Mouse (Mus musculus) heart, adult 2 months (tissue): ENCODE results near the gene Pdhb. TPM values are rescaled to one million over a fixed set of nuclear protein-coding genes. Genes with fewer than 3 reads are reported as not detected.
A peak's percentile ranks its signal among the peaks of the same experiment; 100 is the strongest.
"Not testable (repeated sequence)": the region's sequence is repeated elsewhere in the genome, so short reads cannot be mapped to it uniquely, and the experiment has no call there.

Experiments
- DNase-seq, 2 experiments: peaks; one replicate each; pipeline ENCODE4 v3.0.0; 2021
- H3K27ac ChIP-seq: fragments of 200-600 bp; 2 replicates; pipeline ENCODE4 v1.8.1; 2022
- H3K27me3 ChIP-seq: fragments of 200-500 bp; 2 replicates; pipeline ENCODE4 v1.6.1; 2012; ENCODE audit warnings: mild to moderate bottlenecking, low read length, inconsistent platforms, mixed read lengths; ENCODE audit not compliant: control insufficient read depth, insufficient read depth
- H3K36me3 ChIP-seq: fragments of 200-500 bp; 2 replicates; pipeline ENCODE4 v1.6.1; 2012; ENCODE audit warnings: low read length, inconsistent platforms; ENCODE audit not compliant: control insufficient read depth, insufficient read depth
- H3K4me1 ChIP-seq: fragments of 200-500 bp; 2 replicates; pipeline ENCODE4 v1.6.1; 2011; ENCODE audit warnings: low read length; ENCODE audit not compliant: control insufficient read depth, insufficient read depth
- H3K4me3 ChIP-seq: fragments of 200-600 bp; 2 replicates; pipeline ENCODE4 v1.8.1; 2022
- H3K79me2 ChIP-seq: fragments of 200-500 bp; replicated peaks from 2 replicates; pipeline ENCODE4 v1.6.1; 2012; ENCODE audit warnings: mild to moderate bottlenecking, inconsistent platforms, low read length, moderate library complexity, mixed read lengths; ENCODE audit not compliant: control insufficient read depth, insufficient read depth
- H3K9ac ChIP-seq: fragments of 200-500 bp; 2 replicates; pipeline ENCODE4 v1.6.1; 2012; ENCODE audit warnings: low read depth, mild to moderate bottlenecking, control low read depth, inconsistent platforms, low read length, mixed read lengths
- CTCF ChIP-seq: fragments of 200-600 bp; IDR thresholded peaks from 2 replicates; pipeline ENCODE4 v1.8.1; 2022; ENCODE audit warnings: antibody characterized with exemption, mild to moderate bottlenecking, moderate library complexity
- EP300 ChIP-seq: fragments of 200-500 bp; IDR thresholded peaks from 2 replicates; pipeline ENCODE4 v1.6.1; 2011; ENCODE audit warnings: low read depth, low read length, control low read depth; ENCODE audit not compliant: insufficient read depth
- POLR2A ChIP-seq: fragments of 200-500 bp; IDR thresholded peaks from 2 replicates; pipeline ENCODE4 v1.6.1; 2011; ENCODE audit warnings: mild to moderate bottlenecking, low read depth, low read length, control low read depth; ENCODE audit not compliant: insufficient read depth
- WGBS: fragments of 180-500 bp; shearing (Covaris S2); methylation state at CpG from one replicate; pipeline ENCODE4 v1.1.7; 2018; 5-methylcytosine and 5-hydroxymethylcytosine counted together
- intact Hi-C: fragments of 180-260 bp; cut with DNase I; formaldehyde crosslinking; loops from one replicate; pipeline ENCODE4 v1.15.1; 2025
- polyA plus RNA-seq: library from polyadenylated mRNA; depleted of rRNA; stranded (reverse); fragments of >200 nt; gene quantifications from 2 replicates; pipeline ENCODE4 v1.2.3, GENCODE M21; 2012
- total RNA-seq, 2 experiments: library from RNA; stranded (reverse); gene quantifications; 2 replicates each; pipeline ENCODE4 v1.2.3; 2021

Gene Pdhb
- total and polyA plus RNA-seq, 3 experiments, result 324 to 825 (median 722) TPM

- no peak overlapping the region for H3K9ac ChIP-seq
- intact Hi-C loops, result no loop called here
- H3K27me3 ChIP-seq, result no peaks in the 10 kb centered on the region
- no peak overlapping the region for H3K27ac ChIP-seq
- H3K79me2 ChIP-seq, result no peaks in the 10 kb centered on the region
- no peak overlapping the region for H3K4me3 ChIP-seq
- WGBS, result 85% methylated on average over 23 of the region's 23 CpGs
- no peaks in the 10 kb centered on the region for H3K36me3 ChIP-seq
- H3K4me1 ChIP-seq, result no peaks in the 10 kb centered on the region
- no peak for DNase-seq
- TF ChIP-seq POLR2A, result no peak
- no peak for TF ChIP-seq EP300
- no peak for TF ChIP-seq CTCF
Measured at GRCm38 (mm10) chr14:8139724-8140710, 32.8 kb downstream of the Pdhb start.

- WGBS, result 37% methylated on average over 3 of the region's 3 CpGs
- intact Hi-C loops, result no loop called here
- H3K79me2 ChIP-seq, result no peaks in the 10 kb centered on the region
Measured at GRCm38 (mm10) chr14:8135130-8135529, 37.7 kb downstream of the Pdhb start.

GRCm38 (mm10) chr14:8134234-8134633, 38.6 kb downstream of the Pdhb start:
- Histone ChIP-seq H3K36me3 (peaks cover 3% of the 10 kb centered on the region; the same call in 1 of the 2 replicates), H3K27ac (peak overlapping the region; percentile 61), H3K27me3 (no peaks in the 10 kb centered on the region), H3K4me3 (no peak overlapping the region), H3K79me2 (no peaks in the 10 kb centered on the region), H3K9ac (no peak overlapping the region), H3K4me1 (peaks cover 1% of the 10 kb centered on the region; the same call in 1 of the 2 replicates)
- DNase-seq, result no peak
- TF ChIP-seq CTCF, result no peak
- no peak for TF ChIP-seq POLR2A
- no peak for TF ChIP-seq EP300
- intact Hi-C loops, result no loop called here
- 51% methylated on average over 2 of the region's 2 CpGs for whole genome bisulfite sequencing

More at GRCm38 (mm10) chr14:8135130-8135529, 37.7 kb downstream of the Pdhb start:
- H3K27me3 ChIP-seq, result no peaks in the 10 kb centered on the region
- no peak overlapping the region for H3K4me3 ChIP-seq
- peak overlapping the region; percentile 61 for H3K27ac ChIP-seq
- DNase-seq, result peak in 1 of 2 experiments; percentile 17
- TF ChIP-seq EP300, result no peak
- TF ChIP-seq POLR2A, result no peak
- no peak for TF ChIP-seq CTCF
- H3K36me3 ChIP-seq, result peaks cover 3% of the 10 kb centered on the region; the same call in 1 of the 2 replicates
- H3K4me1 ChIP-seq, result peaks cover 1% of the 10 kb centered on the region; the same call in 1 of the 2 replicates
- no peak overlapping the region for H3K9ac ChIP-seq

- intact Hi-C loops, result no loop called here
- TF ChIP-seq CTCF (no peak), POLR2A (no peak)
- no peaks in the 10 kb centered on the region for H3K79me2 ChIP-seq
- DNase-seq, result peak in 1 of 2 experiments; percentile 22
- H3K36me3 ChIP-seq, result peaks cover 3% of the 10 kb centered on the region; the same call in 1 of the 2 replicates
- peaks cover 1% of the 10 kb centered on the region; the same call in 1 of the 2 replicates for H3K4me1 ChIP-seq
- no peak overlapping the region for H3K27ac ChIP-seq
- H3K4me3 ChIP-seq, result no peak overlapping the region
- no peaks in the 10 kb centered on the region for H3K27me3 ChIP-seq
- WGBS, result 82% methylated on average over 8 of the region's 8 CpGs
- H3K9ac ChIP-seq, result no peak overlapping the region
Measured at GRCm38 (mm10) chr14:8132789-8133188, 40.0 kb downstream of the Pdhb start.

GRCm38 (mm10) chr14:8127971-8128370, 44.9 kb downstream of the Pdhb start:
- Histone ChIP-seq H3K27ac (no peak overlapping the region), H3K9ac (no peak overlapping the region), H3K36me3 (no peaks in the 10 kb centered on the region), H3K4me1 (no peaks in the 10 kb centered on the region; the same call in 1 of the 2 replicates), H3K4me3 (no peak overlapping the region), H3K27me3 (no peaks in the 10 kb centered on the region), H3K79me2 (no peaks in the 10 kb centered on the region)
- WGBS, result 76% methylated on average over 5 of the region's 5 CpGs
- intact Hi-C loops, result no loop called here
- DNase-seq, result no peak
- TF ChIP-seq EP300 (no peak), POLR2A (no peak), CTCF (no peak)

GRCm38 (mm10) chr14:8124046-8124881, 48.6 kb downstream of the Pdhb start:
- intact Hi-C loops, result no loop called here
- 76% methylated on average over 7 of the region's 7 CpGs for WGBS
- no peak for TF ChIP-seq EP300
- TF ChIP-seq POLR2A, result no peak
- TF ChIP-seq CTCF, result no peak

GRCm38 (mm10) chr14:8123611-8124010, 49.2 kb downstream of the Pdhb start:
- H3K27ac ChIP-seq, H3K9ac ChIP-seq, H3K4me1 ChIP-seq, intact Hi-C loops, H3K4me3 ChIP-seq, H3K27me3 ChIP-seq, DNase-seq, H3K79me2 ChIP-seq, H3K36me3 ChIP-seq: not testable (repeated sequence)
- WGBS, result 77% methylated on average over 10 of the region's 10 CpGs

More at GRCm38 (mm10) chr14:8124046-8124881, 48.6 kb downstream of the Pdhb start:
- no peak overlapping the region for H3K27ac ChIP-seq
- H3K4me3 ChIP-seq, result no peak overlapping the region
- H3K9ac ChIP-seq, result no peak overlapping the region
- H3K4me1 ChIP-seq, result no peaks in the 10 kb centered on the region; the same call in 1 of the 2 replicates
- no peak for DNase-seq
- 0 out of 2 replicates have a peak, but pooled peaks cover 2% of the 10 kb centered on the region for H3K36me3 ChIP-seq
- no peaks in the 10 kb centered on the region for H3K79me2 ChIP-seq
- H3K27me3 ChIP-seq, result no peaks in the 10 kb centered on the region
